Mouse (Mus musculus) lung, postnatal 25 days (tissue): ENCODE measurements at regions not wholly inside any gene's neighbourhood (a gene's known extent, or its start where the extent isn't known, plus 50 kb on each side); places are given as distances from the start of the nearest gene placed in this dataset.

Source experiments
- DNase-seq: peaks from one replicate; pipeline ENCODE4 v3.0.0; 2022; ENCODE audit warnings: low spot score

DNA sequence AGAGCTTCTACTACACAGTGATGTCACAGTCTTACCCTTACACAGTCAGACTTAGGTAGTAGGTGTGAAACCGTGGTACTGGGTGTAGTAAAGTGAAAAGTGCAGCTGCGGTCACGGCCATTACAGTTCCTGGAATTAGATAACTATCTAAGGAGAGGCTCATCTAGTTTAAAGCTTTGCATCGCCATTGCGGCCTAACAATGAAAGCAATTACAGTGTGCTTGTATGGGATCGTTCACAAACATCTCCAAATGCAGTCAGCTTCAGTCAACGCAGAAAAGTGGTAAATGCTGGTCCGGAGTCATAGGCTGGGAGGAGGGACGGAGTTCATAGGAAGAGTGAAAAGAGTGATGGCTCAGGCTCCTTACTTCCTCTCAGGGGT, 106.0 kb upstream of the Col1a2 start:
- DNase-seq, result no peak

DNA sequence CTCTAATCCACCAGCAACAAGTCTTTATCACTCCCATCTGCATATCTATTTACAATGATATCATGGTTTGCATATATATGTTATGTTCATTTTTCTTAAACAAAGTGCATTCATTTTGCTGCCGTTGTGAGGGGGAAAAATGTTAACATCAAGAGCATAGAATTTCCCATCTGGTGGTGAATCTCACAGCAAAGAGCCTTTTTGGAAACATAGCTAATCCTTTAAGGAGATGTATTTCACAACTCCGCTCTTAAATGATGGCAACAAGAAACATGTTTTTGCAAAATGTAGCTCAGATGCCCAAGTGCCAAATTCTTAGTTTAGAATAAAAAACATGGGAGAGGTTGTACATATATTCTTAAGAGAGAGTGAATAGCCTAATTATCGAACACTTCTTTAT, 99.3 kb upstream of the Col1a2 start:
- DNase-seq, result no peak

DNA sequence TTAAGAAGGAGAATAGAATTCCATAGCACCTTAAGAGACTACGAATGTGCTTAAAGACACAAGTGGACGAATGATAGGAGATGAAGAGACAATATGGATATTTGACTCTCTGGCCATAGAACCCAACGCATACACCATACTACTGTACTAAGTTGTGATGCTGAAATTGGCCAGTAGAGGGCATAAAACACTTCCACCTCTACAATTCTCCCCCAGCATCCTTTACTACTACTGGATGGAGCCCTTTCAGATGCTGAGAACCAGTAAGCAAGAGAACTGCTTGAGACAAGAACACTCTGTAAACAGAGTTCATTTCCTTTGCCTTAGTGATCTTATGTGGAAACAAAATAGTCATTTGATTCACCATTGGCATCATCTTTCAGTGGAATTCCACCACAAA, 96.9 kb upstream of the Col1a2 start:
- peak; percentile 35 for DNase-seq

DNA sequence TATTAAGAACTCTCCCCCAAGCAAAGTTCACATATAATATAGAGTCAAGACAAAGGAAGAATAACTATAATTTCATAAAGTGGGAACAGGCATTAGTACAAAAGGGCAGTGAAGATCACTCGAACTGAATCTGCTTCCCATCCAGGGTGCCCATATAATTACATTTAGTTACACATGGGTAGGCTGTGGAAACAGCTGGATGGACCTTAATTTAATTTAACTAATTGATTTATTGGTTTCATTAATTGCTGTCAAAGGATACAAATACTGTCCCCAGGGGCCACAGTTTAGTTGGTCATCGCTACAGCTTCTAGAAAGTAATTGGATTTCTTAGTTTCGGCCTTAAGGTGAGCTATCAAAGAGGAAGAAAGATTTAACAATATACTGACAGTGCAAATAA, 91.4 kb upstream of the Col1a2 start:
- no peak for DNase-seq

DNA sequence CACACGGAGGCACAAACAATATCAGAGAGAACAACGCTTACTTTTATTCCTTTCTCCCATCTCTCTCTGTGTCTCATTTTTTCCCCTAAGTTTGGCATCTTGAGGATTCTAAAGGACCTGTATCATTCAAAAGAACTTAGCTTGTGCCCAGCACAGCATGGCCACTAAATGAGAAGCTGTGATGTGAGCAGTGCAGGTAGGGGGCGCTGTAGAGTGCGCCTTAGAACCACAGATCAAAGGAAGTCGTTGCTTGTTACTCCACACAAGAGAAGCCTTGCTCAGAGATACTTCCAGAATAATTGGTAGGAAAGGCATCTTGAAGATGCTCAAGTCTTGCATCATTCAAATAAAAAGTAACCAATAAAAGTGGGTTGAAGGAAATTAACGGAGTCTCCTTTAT, 90.4 kb upstream of the Col1a2 start:
- DNase-seq, result peak; percentile 62

DNA sequence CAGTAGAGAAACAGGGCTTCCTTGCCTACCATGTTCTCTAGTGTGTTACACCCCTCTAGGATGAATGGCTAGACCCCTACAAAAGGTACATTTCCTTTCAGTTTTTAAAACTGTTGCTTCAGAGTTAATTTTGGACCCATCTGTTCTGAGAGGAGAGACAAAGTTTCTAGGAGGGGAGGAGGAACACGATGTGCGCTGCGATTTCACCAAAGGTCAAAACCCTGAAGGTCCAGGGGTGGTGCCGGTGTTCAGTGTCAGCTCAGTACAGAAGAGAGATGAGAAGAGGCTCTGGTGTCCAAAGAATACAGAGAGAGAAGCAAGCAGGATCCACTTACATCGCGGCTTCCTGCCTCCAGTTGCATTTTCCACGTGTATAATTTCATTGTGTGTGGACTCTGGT, 89.4 kb upstream of the Col1a2 start:
- no peak for DNase-seq

DNA sequence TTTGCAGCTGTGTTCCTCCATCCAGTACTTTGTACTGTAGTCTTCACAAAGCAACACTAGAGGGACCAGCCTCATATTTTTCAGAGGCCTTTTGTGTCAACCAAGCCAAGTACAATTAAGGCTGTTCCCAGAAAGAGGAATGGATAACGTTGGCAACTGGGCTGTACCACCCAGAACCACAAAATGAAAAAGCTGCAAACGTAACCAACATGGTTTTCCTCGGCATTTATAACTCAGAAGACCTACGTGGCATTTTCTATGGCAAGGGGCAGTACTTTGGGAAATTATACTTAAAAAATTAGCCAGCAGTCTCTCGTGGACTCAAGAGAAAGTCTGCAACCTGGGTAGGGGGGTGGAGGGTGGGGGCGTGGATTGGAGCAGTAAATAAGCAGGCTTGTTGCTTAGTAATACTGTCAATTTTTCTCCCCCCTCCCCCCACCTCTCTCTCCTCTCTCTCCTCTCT, 87.3 kb upstream of the Col1a2 start:
- DNase-seq, result peak; percentile 24

DNA sequence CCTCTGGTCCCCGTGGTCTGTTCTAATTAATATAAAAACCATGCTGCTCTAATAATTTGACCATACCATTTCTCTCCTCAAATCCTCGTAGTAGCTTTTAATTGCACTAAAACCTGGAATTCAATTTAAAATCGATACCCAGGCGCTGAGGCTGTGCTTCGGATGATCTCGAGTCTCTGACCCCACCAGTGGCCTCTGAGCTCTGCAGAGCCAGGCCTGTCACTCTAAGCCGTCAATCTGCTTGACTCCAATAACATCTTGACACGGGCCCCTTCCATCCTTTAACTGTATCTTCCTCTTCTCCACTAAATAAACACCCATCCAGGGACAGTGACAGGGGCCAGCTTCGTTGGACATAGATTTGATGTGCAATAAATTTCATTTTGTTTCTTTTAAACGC, 86.2 kb upstream of the Col1a2 start:
- no peak for DNase-seq

DNA sequence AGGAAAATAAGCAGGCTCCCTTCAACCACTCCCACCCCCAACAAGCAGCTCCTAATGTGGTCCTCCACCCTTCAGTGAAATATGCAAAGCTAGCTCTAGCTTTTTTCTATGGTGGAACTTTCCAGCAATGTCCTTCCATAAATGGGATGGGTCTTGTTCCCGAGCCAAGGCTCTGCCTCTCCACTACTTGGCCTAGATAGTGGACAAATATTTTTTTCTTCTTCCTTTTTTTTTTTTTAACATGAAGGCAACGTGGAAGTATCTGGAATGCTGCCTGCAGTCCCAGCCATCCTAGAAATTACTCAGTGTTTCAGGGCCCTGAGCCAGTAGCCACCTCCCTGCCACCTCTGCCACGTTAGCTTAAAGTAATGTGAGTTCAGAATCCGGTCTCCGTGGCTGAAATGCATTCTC, 85.7 kb upstream of the Col1a2 start:
- DNase-seq, result peak; percentile 38

DNA sequence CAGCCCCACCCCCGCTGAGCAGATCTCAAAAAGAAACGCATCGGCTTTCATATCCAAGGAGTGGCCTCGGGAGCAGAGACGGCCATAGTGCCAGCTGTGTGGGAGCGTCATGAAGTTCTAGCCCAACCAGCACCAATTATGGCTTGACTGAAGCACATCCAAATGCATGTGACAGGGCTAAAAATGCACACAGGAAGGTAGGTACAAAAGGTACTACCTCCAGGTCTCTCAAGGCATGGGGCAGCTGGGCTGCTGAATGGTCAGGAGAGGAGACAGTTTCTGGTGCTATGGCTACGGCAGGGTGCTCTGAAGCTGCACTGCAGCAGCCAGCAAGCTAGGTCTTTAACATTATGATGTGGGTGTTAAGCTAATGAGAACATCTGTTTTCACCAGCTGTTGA, 83.1 kb upstream of the Col1a2 start:
- DNase-seq, result no peak

DNA sequence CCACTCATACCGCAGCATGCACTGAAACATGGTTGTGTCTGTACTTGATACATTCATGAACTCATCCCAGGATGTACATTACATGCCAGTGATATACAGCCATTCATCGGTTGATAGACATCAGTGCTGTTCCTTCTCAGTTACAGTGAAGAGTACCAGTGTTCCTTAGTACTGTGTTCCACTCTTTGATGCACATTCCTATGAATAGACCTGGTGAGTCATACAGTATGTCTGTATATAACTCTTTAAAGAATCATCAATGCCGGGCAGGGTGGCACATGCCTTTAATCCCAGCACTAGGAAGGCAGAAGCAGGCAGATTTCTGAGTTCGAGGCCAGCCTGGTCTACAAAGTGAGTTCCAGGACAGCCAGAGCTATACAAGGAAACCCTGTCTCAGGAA, 77.5 kb upstream of the Col1a2 start:
- DNase-seq, result no peak

DNA sequence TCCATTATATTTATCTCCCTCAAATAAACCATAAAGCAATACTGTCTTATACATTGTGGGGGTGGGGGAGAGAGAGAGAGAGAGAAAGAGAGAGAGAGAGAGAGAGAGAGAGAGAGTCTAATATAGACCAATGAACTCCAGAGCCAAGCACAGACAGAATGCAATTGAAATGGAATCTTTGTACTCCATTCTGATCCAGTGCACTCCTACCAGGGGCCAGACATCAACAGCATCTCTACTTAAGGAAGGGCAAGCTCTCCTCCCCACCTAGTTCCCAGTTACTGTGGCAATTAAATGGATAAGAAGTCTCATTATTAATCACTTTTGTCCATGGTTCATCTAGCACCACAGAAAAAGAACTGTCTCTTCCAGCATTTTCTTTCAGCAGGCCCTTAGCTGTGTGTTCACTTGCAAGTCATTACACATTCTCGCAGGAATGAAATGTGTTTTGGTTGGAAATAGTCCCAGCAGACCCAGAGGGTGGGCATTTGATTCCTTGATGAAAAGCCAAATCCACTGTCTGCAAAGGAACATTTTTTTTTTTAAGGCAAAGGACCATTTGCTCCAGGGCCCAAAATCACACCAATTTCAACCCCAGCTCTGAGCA, 73.8 kb upstream of the Col1a2 start:
- DNase-seq, result no peak

DNA sequence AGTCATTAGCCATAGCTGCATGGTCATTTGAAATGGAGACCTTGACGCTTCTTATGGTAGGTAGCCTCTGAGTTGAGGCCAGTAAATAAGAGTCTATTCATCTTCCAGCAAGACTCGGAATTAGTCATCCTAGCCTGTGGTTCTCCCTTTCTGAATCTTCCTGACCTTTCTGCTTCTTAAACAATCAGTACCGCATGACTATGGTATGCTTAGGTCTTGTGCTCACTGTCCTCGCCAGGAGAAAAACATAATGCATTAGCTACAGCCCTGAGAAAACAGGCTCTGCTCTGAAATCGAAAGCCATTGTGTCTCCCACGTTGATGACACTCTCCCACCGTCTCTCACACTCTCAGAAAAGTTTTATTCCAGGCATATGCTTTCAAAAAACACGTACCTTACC, 72.4 kb upstream of the Col1a2 start:
- DNase-seq, result no peak

DNA sequence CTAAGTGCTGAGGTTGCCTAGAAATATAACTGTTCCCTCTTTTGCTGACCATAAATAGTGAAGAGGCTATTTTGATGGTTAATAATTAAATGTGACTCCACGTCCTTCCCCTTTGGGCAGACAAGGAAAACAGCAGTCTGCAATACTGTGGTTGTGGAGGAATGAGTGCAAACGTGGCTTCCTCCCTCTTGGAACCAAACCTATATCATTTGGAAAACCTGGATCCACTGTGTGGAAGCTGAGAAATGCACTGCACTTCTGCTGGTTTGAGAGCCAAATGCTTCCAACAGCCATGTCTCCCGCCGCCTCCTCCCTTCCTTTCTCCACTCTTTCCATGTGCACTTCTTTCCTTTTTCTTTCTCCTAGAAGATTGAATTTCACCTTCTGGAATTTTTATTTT, 68.2 kb upstream of the Col1a2 start:
- no peak for DNase-seq

DNA sequence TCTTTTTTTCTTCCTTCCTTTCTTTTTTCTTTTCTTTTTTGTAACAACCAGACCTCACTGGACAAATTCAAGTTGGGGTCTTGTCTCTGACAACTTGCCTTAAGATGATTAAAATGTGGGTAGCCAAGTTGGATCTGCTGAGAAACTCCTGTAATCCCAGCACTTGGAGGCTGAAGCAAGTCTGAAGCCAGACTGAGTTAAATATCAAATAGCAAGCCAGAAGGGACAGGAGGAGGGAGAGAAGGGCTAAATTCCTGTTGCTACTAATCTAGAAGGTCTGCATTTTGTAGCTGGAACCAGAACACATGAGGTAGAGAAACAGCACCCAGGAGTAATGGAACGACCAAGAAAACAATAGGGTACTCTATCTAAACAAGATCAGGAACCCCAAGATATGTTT, 67.7 kb upstream of the Col1a2 start:
- no peak for DNase-seq

DNA sequence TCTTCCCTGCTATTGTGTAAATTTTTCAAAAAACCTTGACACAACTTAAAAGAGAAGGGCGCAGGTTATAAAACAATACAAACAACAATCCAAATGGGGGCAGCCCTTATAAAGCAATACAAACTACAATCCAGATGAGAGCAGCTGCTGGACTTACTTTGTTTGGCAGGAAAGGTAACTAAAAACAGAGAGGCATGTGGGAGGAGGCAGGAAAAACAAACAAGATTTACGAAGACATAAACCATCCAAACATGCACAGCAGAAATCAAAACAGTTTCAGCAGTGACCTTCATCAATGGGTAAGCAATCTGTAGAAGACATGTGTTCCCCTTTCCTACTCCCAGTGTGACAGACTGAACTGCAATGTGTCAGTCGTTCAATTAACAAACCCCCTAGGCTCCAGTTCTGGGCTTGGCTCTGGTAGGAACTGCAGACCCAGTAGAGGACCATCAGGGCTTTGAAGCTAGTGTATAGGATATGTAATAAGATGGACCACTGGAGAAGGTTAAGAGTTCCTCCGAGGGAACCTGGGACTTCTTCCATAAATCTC, 62.9 kb upstream of the Col1a2 start:
- no peak for DNase-seq

DNA sequence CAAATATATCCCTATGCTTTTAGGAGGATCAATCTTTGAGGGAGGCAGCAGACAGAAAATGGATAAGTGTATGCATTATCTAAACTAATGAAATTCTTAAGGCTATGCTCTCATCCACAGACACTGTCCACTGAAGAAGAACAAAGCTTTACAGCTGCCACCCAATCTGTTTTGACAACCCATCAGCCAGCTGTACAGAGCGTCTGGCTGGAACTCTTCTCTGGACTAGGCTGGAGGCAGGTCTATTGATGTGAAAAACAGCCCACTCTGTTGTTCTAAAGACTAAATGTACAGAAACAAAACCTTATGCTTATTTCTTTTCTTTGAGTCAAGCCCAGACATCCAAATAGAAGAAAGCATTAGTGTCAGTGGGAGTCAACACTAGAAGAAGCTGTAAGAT, 58.7 kb upstream of the Col1a2 start:
- no peak for DNase-seq

DNA sequence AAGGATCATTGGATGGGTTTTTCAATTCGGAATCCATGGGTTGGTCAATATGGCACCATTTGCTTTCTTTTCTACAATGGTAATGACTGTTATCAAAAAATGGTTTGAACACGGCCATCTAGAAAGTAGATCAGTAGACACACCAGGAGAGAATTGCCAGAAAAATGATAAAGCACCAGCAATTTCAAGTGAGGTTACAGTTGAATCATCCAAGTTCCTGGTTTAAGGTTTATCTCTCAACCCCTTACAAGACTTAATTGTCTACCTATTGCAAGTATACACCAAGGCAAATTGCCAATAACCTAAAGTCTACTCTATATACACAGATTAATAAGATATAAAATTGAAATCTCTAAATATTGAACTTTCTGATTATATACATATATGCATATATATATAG, 53.4 kb upstream of the Col1a2 start:
- DNase-seq, result no peak
